Mouse (Mus musculus) yolk sac, embryonic 10.5 days (tissue): ENCODE measurements at regions not wholly inside any gene's neighbourhood (a gene's known extent, or its start where the extent isn't known, plus 50 kb on each side); places are given as distances from the start of the nearest gene placed in this dataset.
"Not testable (repeated sequence)": the region's sequence is repeated elsewhere in the genome, so short reads cannot be mapped to it uniquely, and the experiment has no call there.

ENCODE experiments used
- DNase-seq: peaks from one replicate; pipeline ENCODE4 v3.0.0-alpha.2; 2017; ENCODE audit warnings: low spot score

GRCm38 (mm10) chr1:165014328-165014727 is 79.0 kb upstream of the Xcl1 start:
- no peak for DNase-seq

DNA sequence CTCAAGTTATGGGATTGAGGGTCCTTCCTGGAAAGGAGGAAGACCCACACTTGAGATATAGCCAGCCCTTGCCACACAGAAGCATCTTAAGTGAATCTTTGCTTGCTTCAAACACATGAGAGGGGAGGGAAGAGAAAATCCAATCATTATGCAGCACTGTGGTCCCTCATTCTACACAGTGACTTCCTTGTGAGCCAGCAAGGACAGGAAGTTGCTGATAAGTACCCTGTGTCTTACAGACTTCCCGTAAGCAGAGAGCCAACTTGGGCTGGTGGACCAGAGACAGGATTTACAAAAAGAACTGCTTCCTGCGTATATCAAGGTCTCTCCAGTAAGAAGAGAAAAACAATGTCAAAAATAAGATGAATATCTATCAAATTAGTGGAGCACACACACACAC is 78.1 kb upstream of the Xcl1 start:
- no peak for DNase-seq

- no peak for DNase-seq
Observed at GRCm38 (mm10) chr1:165012376-165012775, 77.0 kb upstream of the Xcl1 start.

GRCm38 (mm10) chr1:164999515-164999914 is 64.2 kb upstream of the Xcl1 start:
- DNase-seq: no peak

DNA sequence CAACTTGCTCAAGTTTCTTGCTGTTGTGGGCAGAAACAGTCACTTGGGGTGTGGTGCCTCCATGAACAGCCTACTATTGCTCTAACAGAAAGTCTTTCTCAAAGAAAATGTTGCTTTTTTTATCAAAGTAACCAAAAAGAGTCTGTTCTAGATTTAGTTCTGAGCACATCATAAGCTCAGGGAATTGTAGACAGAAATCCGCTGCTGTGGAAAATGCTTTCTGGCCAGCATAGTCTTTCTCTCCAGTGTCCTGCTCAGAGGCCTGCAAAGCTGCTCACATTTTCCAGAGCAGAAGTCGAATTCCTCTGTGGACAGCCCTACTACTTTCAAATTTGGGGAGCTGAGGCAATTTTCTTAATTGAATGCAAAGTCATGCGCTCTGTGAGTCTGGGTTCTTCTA is 63.3 kb upstream of the Xcl1 start:
- DNase-seq: no peak

GRCm38 (mm10) chr1:164997660-164998059 is 62.3 kb upstream of the Xcl1 start:
- DNase-seq: no peak

DNA sequence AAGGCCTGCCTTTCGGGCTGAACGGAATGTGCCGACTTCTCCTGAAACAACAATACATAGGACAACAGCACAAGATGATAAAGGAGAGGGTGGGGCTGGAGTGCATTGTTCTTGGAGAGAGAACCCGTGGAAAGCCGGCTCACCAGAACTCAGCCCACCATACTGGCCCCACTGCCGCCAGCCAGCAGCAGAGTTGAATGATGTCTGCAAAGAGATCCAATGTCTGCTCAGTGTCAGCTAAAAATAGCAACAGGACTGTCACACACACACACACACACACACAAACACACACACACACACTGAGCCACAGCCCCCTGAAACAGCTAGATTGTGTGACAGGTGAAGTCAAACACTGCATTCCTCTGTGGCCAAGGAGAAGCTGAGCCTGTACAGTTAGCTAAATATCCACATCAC is 58.9 kb upstream of the Xcl1 start:
- DNase-seq: peak; percentile 4

DNA sequence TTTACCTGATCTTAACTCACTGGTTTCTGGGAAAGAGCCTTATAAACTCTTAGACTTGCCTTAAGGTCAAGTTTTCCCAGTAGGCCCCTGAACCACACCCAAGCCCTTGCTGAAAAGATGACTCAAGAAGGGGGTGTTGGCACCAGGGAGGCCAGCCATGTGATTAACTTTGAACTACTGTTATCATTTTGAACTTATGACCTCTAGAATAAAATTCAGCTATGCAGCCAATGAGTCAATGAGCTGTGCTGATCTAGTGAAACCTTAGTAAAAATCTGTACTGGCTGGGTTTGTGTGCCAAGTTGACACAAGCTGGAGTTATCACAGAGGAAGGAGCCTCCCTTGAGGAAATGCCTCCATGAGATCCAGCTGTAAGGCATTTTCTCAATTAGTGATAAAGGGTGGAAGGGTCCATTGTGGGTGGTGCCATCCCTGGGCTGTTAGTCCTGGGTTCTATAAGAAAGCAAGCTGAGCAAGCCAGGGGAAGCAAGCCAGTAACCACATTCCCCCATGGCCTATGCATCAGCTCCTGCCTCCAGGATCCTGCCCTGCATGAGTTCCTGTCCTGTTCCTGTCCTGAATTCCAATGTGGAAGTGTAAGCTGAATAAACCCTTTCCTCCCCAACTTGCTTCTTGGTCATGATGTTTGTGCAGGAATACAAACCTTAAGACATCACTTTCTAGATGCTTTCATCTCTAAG is 58.0 kb upstream of the Xcl1 start:
- DNase-seq: not testable (repeated sequence)

- no peak for DNase-seq
Observed at GRCm38 (mm10) chr1:164988982-164989381, 53.7 kb upstream of the Xcl1 start.

GRCm38 (mm10) chr1:164988191-164988590 is 52.9 kb upstream of the Xcl1 start:
- no peak for DNase-seq

GRCm38 (mm10) chr1:164985521-164985920 is 50.2 kb upstream of the Xcl1 start:
- DNase-seq: not testable (repeated sequence)
